Mouse (Mus musculus) ES-E14 (cell line): Measurements from ENCODE around the gene Myl3.

Experiments used
- CHD2 ChIP-seq: IDR thresholded peaks from 2 replicates; pipeline ENCODE4 v1.6.1; 2014; ENCODE audit warnings: mild to moderate bottlenecking, low read depth, low read length, inconsistent platforms
- HCFC1 ChIP-seq: IDR thresholded peaks from 2 replicates; pipeline ENCODE4 v1.6.1; 2012; ENCODE audit warnings: low read length, inconsistent platforms, borderline replicate concordance; ENCODE audit not compliant: insufficient read depth
- MAFK ChIP-seq: IDR thresholded peaks from 2 replicates; pipeline ENCODE4 v1.6.1; 2014; ENCODE audit warnings: mild to moderate bottlenecking, low read depth, low read length, inconsistent platforms; ENCODE audit not compliant: insufficient read depth
- ZC3H11A ChIP-seq: IDR thresholded peaks from 2 replicates; pipeline ENCODE4 v1.6.1; 2012; ENCODE audit warnings: low read depth, mild to moderate bottlenecking, inconsistent platforms, low read length, borderline replicate concordance
- ZNF384 ChIP-seq: IDR thresholded peaks from 2 replicates; pipeline ENCODE4 v1.6.1; 2012; ENCODE audit warnings: low read depth, low read length, inconsistent platforms

DNA sequence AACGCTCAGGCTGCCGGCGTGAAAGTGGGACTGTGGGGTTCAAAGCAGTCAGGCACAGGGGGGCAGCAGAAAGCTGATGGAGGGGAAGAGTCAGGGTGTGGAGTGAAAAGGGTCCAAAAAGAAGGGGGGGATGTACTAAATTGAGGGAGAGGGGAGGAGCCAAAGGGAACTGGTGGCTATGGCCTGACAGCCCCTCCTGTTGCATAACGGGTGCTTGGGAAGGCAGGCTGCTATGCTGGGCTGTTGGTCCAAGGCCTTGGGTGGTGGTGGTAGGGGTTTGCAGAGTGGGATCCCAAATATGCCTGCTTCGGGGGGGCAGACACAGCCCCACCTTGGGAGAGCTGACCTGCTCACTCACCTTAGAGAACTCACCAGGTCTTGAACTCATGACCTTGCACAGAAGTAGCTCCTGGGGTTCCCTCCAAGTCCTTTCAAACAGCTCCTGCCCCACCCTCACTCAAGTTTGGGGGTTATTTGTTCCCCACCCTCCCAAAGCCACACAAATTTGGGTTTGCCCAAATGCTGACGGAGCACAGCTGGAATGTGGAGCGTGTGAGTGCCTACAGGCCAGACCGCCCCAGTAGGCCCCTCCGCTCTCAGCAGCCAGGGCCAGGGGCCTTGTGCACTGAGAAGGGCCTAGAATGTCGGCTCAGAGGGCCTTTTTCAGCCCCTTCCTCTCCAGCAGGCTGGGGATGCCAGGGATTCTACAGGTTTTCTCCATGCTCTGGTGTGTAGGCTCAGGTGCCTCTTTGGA lies 33.8 kb downstream of the Myl3 start:
- TF ChIP-seq HCFC1 (no peak), ZC3H11A (no peak), CHD2 (no peak), ZNF384 (no peak), MAFK (no peak)
